Mouse (Mus musculus) ES-Bruce4 (cell line): Measurements from ENCODE around the gene Myt1l. TPM values are rescaled to one million over a fixed set of nuclear protein-coding genes. Genes with fewer than 3 reads are reported as not detected.

Experiments used
- H3K27ac ChIP-seq: 2 replicates; pipeline ENCODE4 v1.5.1; 2012; ENCODE audit warnings: low read length, inconsistent platforms; ENCODE audit not compliant: insufficient read depth
- H3K27me3 ChIP-seq: 2 replicates; pipeline ENCODE4 v1.6.1; 2012; ENCODE audit warnings: mild to moderate bottlenecking, low read length, inconsistent platforms; ENCODE audit not compliant: control insufficient read depth, poor library complexity, insufficient read depth, severe bottlenecking
- H3K36me3 ChIP-seq: 2 replicates; pipeline ENCODE4 v1.6.1; 2012; ENCODE audit warnings: inconsistent platforms, mild to moderate bottlenecking, low read length, moderate library complexity; ENCODE audit not compliant: control insufficient read depth, poor library complexity, insufficient read depth, severe bottlenecking
- H3K4me1 ChIP-seq: one replicate; pipeline ENCODE4 v1.8.1; 2011; ENCODE audit warnings: low read length; ENCODE audit not compliant: control insufficient read depth, insufficient read depth
- H3K4me3 ChIP-seq: 2 replicates; pipeline ENCODE4 v1.5.1; 2011; ENCODE audit warnings: low read depth, mild to moderate bottlenecking, low read length
- H3K9ac ChIP-seq: 2 replicates; pipeline ENCODE4 v1.6.1; 2012; ENCODE audit warnings: low read depth, mild to moderate bottlenecking, inconsistent platforms; ENCODE audit not compliant: poor library complexity, severe bottlenecking
- H3K9me3 ChIP-seq: replicated peaks from 2 replicates; pipeline ENCODE4 v1.6.1; 2012; ENCODE audit warnings: mild to moderate bottlenecking, low read length, inconsistent platforms; ENCODE audit not compliant: control insufficient read depth, poor library complexity, insufficient read depth, severe bottlenecking
- CTCF ChIP-seq: IDR thresholded peaks from one replicate; pipeline ENCODE4 v1.8.1; 2011; ENCODE audit warnings: low read depth, low read length
- EP300 ChIP-seq: IDR thresholded peaks from 2 replicates; pipeline ENCODE4 v1.6.1; 2011; ENCODE audit warnings: low read depth, low read length; ENCODE audit not compliant: insufficient read depth
- POLR2A ChIP-seq: IDR thresholded peaks from one replicate; pipeline ENCODE4 v1.8.1; 2011; ENCODE audit warnings: low read length; ENCODE audit not compliant: insufficient read depth
- polyA plus RNA-seq: library from polyadenylated mRNA; stranded (reverse); fragments of >200 nt; gene quantifications from 2 replicates; pipeline ENCODE4 v1.2.4, GENCODE M21; 2011; ENCODE audit warnings: low read depth; ENCODE audit not compliant: missing spikeins, insufficient read depth, insufficient read length

Gene Myt1l
- polyA plus RNA-seq, 1 experiment = not detected

GRCm38 (mm10) chr12:29652516-29652915 lies 124.3 kb downstream of the Myt1l start:
- H3K4me1 ChIP-seq = no peaks in the 10 kb centered on the region
- no peak for TF ChIP-seq CTCF
- TF ChIP-seq POLR2A = no peak
- no peak for TF ChIP-seq EP300
- no peak overlapping the region for H3K9ac ChIP-seq
- no peaks in the 10 kb centered on the region for H3K9me3 ChIP-seq
- no peak overlapping the region for H3K27ac ChIP-seq
- H3K4me3 ChIP-seq = no peak overlapping the region
- H3K27me3 ChIP-seq = no peaks in the 10 kb centered on the region
- no peaks in the 10 kb centered on the region for H3K36me3 ChIP-seq

- Histone ChIP-seq H3K36me3 (no peaks in the 10 kb centered on the region), H3K9me3 (no peaks in the 10 kb centered on the region), H3K27me3 (no peaks in the 10 kb centered on the region), H3K27ac (no peak overlapping the region), H3K4me3 (no peak overlapping the region), H3K4me1 (no peaks in the 10 kb centered on the region), H3K9ac (no peak overlapping the region)
- TF ChIP-seq CTCF = no peak
- TF ChIP-seq EP300 = no peak
- no peak for TF ChIP-seq POLR2A
Measured at GRCm38 (mm10) chr12:29655197-29655632, 127.0 kb downstream of the Myt1l start.

DNA sequence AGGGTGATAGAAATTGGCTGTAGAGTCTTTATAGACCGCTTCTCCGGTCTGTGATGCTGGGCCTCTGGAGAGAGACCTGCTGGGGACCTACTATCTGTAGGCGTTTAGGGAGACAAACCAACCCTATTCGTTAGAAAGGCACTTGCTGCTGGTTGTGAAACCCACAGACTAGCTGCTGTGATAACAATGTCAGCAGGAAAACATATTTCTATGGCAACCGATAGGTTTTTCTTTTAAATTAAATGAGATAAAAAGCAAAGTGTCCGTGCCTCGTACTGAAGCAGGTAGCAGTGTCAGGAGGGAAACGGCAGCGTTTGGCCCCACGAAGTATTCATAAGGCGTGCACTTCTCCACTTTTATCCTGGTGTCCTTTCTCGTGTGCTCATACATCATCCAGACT lies 127.5 kb downstream of the Myt1l start:
- Histone ChIP-seq H3K9me3 (no peaks in the 10 kb centered on the region), H3K27me3 (no peaks in the 10 kb centered on the region), H3K9ac (no peak overlapping the region), H3K36me3 (no peaks in the 10 kb centered on the region), H3K27ac (no peak overlapping the region), H3K4me1 (no peaks in the 10 kb centered on the region), H3K4me3 (no peak overlapping the region)
- TF ChIP-seq EP300 = no peak
- TF ChIP-seq CTCF = no peak
- no peak for TF ChIP-seq POLR2A

DNA sequence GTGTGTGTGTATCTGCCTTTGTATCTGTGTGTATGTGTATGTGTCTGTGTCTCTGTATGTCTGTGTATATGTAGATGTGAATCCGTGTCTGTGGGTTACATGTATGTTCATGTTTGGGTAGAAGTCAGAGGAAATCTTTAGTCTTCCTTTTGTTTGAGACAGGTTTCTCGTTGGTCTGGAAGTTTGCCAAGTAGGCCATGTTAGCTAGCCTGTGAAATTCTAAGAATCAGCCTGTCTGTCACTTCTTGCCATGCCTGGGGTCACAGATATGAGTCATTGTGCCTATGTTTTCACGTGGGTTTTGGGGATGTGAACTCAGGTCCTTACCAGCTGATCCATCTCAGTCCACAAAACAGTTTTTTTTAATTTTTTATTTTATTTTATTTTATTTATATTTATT lies 128.9 kb downstream of the Myt1l start:
- H3K27ac ChIP-seq = no peak overlapping the region
- H3K9me3 ChIP-seq = no peaks in the 10 kb centered on the region
- no peak for TF ChIP-seq EP300
- TF ChIP-seq POLR2A = no peak
- TF ChIP-seq CTCF = no peak
- no peaks in the 10 kb centered on the region for H3K4me1 ChIP-seq
- no peak overlapping the region for H3K9ac ChIP-seq
- H3K4me3 ChIP-seq = no peak overlapping the region
- no peaks in the 10 kb centered on the region for H3K36me3 ChIP-seq
- H3K27me3 ChIP-seq = no peaks in the 10 kb centered on the region

DNA sequence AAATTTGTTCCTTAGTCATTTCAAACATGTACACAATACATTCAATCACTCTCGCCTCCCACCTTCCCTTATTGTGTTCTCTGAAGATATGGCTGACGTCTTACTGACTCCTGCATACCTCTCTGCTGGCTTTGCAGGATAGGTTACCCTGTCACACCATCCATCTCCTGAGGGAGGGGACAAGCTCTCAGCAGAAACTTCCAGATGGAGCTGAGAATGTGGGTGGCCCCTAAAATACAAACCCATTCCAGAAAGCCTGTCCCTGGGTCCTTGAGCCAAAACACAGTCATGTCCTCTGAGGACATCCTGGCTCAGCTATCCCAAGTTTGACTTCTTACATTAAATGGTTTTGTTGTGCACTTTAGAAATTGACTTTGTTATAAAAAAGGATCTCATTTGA lies 129.7 kb downstream of the Myt1l start:
- H3K27ac ChIP-seq = no peak overlapping the region
- H3K4me3 ChIP-seq = no peak overlapping the region
- H3K4me1 ChIP-seq = no peaks in the 10 kb centered on the region
- no peaks in the 10 kb centered on the region for H3K27me3 ChIP-seq
- no peaks in the 10 kb centered on the region for H3K9me3 ChIP-seq
- no peak overlapping the region for H3K9ac ChIP-seq
- no peak for TF ChIP-seq POLR2A
- no peak for TF ChIP-seq CTCF
- TF ChIP-seq EP300 = no peak
- no peaks in the 10 kb centered on the region for H3K36me3 ChIP-seq

GRCm38 (mm10) chr12:29671984-29672383 lies 143.8 kb downstream of the Myt1l start:
- Histone ChIP-seq H3K4me1 (no peaks in the 10 kb centered on the region), H3K27ac (no peak overlapping the region), H3K4me3 (no peak overlapping the region), H3K9ac (no peak overlapping the region), H3K9me3 (no peaks in the 10 kb centered on the region), H3K27me3 (no peaks in the 10 kb centered on the region; the same call in 1 of the 2 replicates), H3K36me3 (no peaks in the 10 kb centered on the region)
- TF ChIP-seq EP300 (no peak), POLR2A (no peak), CTCF (no peak)
